Mouse (Mus musculus) brain, embryonic 18.5 days (tissue): ENCODE data around the gene Phf7.

ENCODE experiments used
- DNase-seq: peaks from one replicate; pipeline ENCODE4 v3.0.0-alpha.2; 2012; ENCODE audit warnings: low read depth, low spot score

Gene Phf7

GRCm38 (mm10) chr14:31199599-31199998 is 51.5 kb downstream of the Phf7 start:
- DNase-seq = no peak

DNA sequence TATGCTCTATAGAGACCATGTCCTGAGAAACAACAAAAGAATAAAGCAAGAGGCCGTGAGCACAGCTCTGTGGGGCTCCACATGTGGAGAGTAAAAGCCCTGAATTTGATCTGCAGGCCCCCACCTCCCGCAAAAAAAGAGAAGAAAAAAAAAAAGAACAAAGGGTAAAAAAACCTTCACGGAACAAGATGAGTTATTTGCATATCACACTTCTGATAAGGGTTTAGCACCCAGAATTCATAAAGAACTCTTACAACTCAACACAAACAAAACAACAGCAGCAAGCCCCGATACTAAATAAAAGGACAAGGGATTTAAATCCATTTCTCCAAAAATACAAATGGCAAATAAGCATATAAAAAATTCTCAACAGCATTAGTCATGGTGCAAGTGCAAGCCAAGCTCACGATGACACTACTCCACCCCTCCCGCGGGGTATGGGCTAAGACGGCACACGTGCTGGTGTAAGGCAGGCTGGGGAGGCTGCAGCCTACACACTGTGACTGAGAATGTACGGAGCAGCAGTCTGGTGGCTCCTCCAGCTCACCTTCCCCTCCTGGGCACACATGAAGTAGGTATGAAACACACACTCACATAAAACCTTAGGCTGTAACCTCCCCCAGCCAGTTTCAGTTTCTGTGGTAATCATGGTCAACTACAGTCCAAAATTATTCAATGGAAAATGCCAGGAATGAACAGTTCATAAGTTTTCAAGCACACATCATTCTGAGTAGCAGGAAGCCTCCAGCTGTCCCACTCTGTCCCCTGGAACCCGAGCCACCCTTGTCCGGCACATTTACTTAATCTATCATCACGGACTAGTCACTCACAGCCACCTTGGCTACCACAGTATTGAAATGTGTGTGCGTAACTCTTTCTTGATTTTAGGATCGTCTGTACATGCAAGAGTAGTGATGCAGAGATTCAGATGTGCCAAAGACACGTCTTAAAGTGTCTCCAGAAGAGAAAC is 53.3 kb downstream of the Phf7 start:
- no peak for DNase-seq

DNA sequence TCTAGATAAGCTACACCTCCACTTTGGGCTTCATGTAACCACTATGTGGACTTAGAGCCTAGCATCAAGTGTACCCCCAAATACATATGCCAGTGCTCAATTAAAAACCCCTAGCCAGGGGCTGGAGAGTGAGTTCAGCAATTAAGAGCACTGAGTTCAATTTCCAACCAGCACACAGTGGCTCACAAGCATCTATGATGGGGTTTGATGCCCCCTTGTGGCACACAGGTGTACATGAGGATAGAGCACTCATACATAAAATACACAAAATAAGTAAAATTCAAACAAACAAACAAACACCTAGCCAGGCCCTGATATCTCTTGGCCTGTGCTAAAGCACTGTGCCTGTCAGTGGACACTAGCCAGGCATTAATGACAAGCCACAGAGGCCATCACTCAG is 55.1 kb downstream of the Phf7 start:
- DNase-seq = no peak

- DNase-seq = no peak
Observed at GRCm38 (mm10) chr14:31195521-31195920, 55.6 kb downstream of the Phf7 start.

GRCm38 (mm10) chr14:31194891-31195513 is 56.1 kb downstream of the Phf7 start:
- no peak for DNase-seq

GRCm38 (mm10) chr14:31194441-31194840 is 56.7 kb downstream of the Phf7 start:
- DNase-seq = no peak

DNA sequence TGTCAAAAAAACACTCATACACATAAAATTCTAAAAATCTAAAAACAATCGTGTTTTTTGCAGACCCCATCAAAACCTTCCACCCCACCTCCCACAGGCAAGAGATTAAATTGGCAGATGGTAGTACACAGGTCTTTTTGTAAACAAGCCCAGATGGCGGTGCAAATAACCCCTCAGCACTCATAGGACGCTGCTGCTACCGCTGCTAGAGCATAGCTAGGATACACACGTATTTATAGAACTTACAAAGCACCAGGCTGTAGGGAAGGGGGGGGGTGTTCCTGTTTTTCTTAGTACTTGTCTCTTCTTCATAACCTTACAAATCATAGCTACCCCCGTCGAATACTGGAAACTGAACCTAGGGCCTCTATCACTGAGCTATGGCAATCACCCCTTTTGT is 57.3 kb downstream of the Phf7 start:
- DNase-seq = no peak

- DNase-seq = no peak
Observed at GRCm38 (mm10) chr14:31191936-31192335, 59.2 kb downstream of the Phf7 start.

DNA sequence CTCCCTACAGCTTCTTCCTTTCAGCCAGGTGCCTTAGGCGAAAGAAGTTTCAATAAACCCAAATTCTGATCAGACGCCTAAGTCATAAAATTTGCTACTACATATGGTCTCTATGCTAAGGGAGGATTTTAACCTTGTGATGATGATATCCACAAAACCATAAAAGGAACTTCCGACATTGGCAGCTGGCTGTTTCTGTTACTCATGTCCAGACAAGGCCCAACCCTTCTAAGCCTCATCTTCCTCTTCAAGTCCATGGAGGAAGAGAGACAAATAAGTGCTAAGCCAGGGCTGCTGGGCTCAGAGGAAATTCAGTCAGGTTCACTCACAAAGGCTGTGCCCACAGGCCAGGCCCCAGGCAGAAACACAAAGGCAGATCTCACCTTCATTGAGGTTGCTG is 61.8 kb downstream of the Phf7 start:
- DNase-seq = no peak

DNA sequence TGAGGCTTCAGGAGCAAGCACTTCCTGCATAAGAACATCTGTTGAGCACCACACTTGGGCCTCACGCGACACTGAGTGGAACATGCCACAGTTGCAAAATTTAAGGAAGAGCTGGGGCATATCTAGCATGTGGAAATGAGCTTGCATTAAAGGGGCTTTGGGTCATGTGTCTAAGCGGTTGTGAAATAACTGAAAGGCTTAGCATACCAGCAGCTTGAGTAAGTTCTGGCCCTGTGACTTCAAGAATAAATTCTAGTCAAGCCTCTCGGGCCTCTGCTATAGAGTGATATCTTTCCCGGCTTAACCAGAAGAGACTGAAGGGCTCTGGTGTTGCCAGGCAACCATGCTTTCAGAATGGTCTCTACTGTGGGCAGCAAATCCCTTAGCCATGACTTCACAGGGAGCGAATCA is 62.3 kb downstream of the Phf7 start:
- no peak for DNase-seq
